Mouse (Mus musculus) myocyte (in vitro differentiated cells): ENCODE measurements at regions not wholly inside any gene's neighbourhood (a gene's known extent, or its start where the extent isn't known, plus 50 kb on each side); places are given as distances from the start of the nearest gene placed in this dataset.

ENCODE experiments used
- E2F4 ChIP-seq: IDR thresholded peaks from one replicate; pipeline ENCODE4 v1.6.1; 2011; ENCODE audit warnings: mild to moderate bottlenecking, control low read depth, moderate library complexity; ENCODE audit not compliant: insufficient read depth
- MAX ChIP-seq: IDR thresholded peaks from one replicate; pipeline ENCODE4 v1.6.1; 2011; ENCODE audit warnings: low read depth, mild to moderate bottlenecking, control low read depth
- POLR2A ChIP-seq: IDR thresholded peaks from one replicate; pipeline ENCODE4 v1.6.1; 2011; ENCODE audit warnings: low read depth, mild to moderate bottlenecking, control low read depth, moderate library complexity; ENCODE audit not compliant: insufficient read length
- TCF12 ChIP-seq: IDR thresholded peaks from one replicate; pipeline ENCODE4 v1.6.1; 2011; ENCODE audit warnings: mild to moderate bottlenecking, control low read depth; ENCODE audit not compliant: poor library complexity, insufficient read depth, severe bottlenecking
- USF1 ChIP-seq: IDR thresholded peaks from one replicate; pipeline ENCODE4 v1.6.1; 2011; ENCODE audit warnings: low read depth, mild to moderate bottlenecking, control low read depth, moderate library complexity

DNA sequence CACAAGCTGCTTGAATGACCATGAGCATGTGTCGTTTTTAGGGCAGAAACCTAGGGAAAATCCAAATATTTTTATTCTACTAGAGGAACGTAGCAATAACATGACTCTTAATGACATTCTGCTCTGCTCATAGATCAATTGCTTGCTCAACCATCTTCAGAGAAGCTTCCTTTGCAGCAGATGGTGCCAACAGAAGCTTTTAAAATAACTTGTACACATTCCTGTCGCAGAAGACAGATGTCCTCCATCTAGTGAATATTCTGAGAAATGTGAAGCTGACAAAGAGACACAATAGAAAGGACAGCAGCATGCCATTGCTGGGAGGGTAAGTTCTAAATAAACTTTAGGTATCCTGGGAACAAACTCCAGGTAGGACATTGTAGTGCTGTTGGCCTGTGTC is 433.9 kb upstream of the Kif2b start:
- no peak for TF ChIP-seq USF1
- no peak for TF ChIP-seq E2F4
- no peak for TF ChIP-seq TCF12
- no peak for TF ChIP-seq POLR2A
- TF ChIP-seq MAX: no peak
